Mouse (Mus musculus): Measurements from ENCODE around the gene Vamp2.

DNA sequence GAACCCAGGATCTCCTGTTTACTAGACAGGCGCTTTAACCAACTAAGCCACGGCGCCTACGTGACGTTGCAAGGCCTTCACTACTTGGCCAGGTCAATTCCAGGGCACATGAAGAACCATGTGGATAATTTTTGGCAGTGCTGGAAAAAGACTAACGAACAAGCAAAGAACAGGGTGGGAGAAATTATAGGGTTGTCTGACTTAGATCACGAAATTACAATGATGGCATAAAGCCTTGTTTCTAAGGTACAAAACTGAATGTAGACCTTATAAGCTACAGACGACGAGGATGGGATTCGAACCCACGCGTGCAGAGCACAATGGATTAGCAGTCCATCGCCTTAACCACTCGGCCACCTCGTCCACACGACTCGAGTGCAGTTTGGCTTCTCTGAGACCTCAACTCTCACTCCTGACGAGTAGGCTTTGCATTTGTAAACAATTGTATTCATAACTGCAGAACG is 25.5 kb upstream of the Vamp2 start:
- no peak for TF ChIP-seq CTCF (conservative IDR thresholded peaks at IDR 0.05; ENCODE audit: low read length)
- TF ChIP-seq NANOG (IDR thresholded peaks at IDR 0.05; ENCODE audit: borderline replicate concordance, low read length), result 0 out of 2 replicates have a peak, but pooled peaks have one; percentile 5
